Mouse (Mus musculus) G1E (cell line): ENCODE data around the gene Maml3. TPM values are rescaled to one million over a fixed set of nuclear protein-coding genes. Genes with fewer than 3 reads are reported as not detected.

Source experiments
- ATAC-seq: 2 replicates; pipeline ENCODE4 v1.8.0; 2016; ENCODE audit warnings: mild to moderate bottlenecking; ENCODE audit not compliant: insufficient number of reproducible peaks, poor library complexity, low FRiP score, severe bottlenecking; ENCODE audit errors: extremely low read depth
- DNase-seq: peaks from one replicate; pipeline ENCODE4 v3.0.0; 2012; ENCODE audit warnings: low spot score
- H3K27me3 ChIP-seq: 2 replicates; pipeline ENCODE4 v1.6.1; 2012; ENCODE audit warnings: mild to moderate bottlenecking, low read length, inconsistent platforms; ENCODE audit not compliant: insufficient read depth
- H3K36me3 ChIP-seq: replicated peaks from 2 replicates; pipeline ENCODE3; 2012; ENCODE audit warnings: mild to moderate bottlenecking, inconsistent platforms
- H3K4me1 ChIP-seq: 2 replicates; pipeline ENCODE4 v1.6.1; 2012; ENCODE audit warnings: low read depth, low read length, inconsistent platforms, mixed read lengths; ENCODE audit not compliant: insufficient read depth
- H3K4me3 ChIP-seq: 2 replicates; pipeline ENCODE4 v1.5.1; 2012; ENCODE audit warnings: low read depth, mild to moderate bottlenecking, inconsistent platforms, low read length, moderate library complexity, mixed read lengths
- H3K9me3 ChIP-seq: replicated peaks from 2 replicates; pipeline ENCODE4 v1.6.1; 2012; ENCODE audit warnings: inconsistent platforms
- CTCF ChIP-seq: IDR thresholded peaks from 2 replicates; pipeline ENCODE4 v1.5.1; 2012; ENCODE audit warnings: low read depth, low read length, inconsistent platforms, mixed read lengths
- GATA1 ChIP-seq: IDR thresholded peaks from 2 replicates; pipeline ENCODE4 v1.6.1; 2012; ENCODE audit warnings: borderline replicate concordance, low read length, inconsistent platforms, mixed read lengths
- GATA2 ChIP-seq: IDR thresholded peaks from 2 replicates; pipeline ENCODE4 v1.6.1; 2012; ENCODE audit warnings: low read depth, low read length, inconsistent platforms, borderline replicate concordance
- POLR2AphosphoS5 ChIP-seq: IDR thresholded peaks from 2 replicates; pipeline ENCODE4 v1.6.1; 2012; ENCODE audit warnings: low read depth, low read length, inconsistent platforms; ENCODE audit not compliant: insufficient replicate concordance
- TAL1 ChIP-seq: conservative IDR thresholded peaks from 2 replicates; pipeline ENCODE4 v1.6.1; 2012; ENCODE audit warnings: low read depth, low read length, inconsistent platforms, mixed read lengths
- polyA plus RNA-seq: library from polyadenylated mRNA; stranded (reverse); fragments of >175 nt; gene quantifications from 2 replicates; pipeline ENCODE4 v1.2.3, GENCODE M21; 2012
- total RNA-seq, 2 experiments: library from RNA; stranded (forward) in 1 of 2; stranded (reverse) in 1 of 2; fragments of 200-1000 nt in 1 of 2; fragments of >200 nt in 1 of 2; fragmentation: Nextera tagmentation in 1 of 2; gene quantifications; 2 replicates each; pipeline ENCODE4 v1.2.3; 2014 to 2017

Maml3 gene
- total and polyA plus RNA-seq, 3 experiments, result 0.01 to 0.49 TPM; not detected in 1

- no peak for TF ChIP-seq GATA2
- no peak for TF ChIP-seq GATA1
- TF ChIP-seq POLR2AphosphoS5, result no peak
- no peak for TF ChIP-seq CTCF
- TF ChIP-seq TAL1, result no peak
- Histone ChIP-seq H3K36me3 (no peaks in the 10 kb centered on the region), H3K9me3 (no peaks in the 10 kb centered on the region), H3K27me3 (peaks cover 2% of the 10 kb centered on the region; the same call in 1 of the 2 replicates), H3K4me1 (no peaks in the 10 kb centered on the region), H3K4me3 (no peak overlapping the region)
- ATAC-seq, result no peak
- no peak for DNase-seq
Observed at GRCm38 (mm10) chr3:51871346-51871745, 233.5 kb downstream of the Maml3 start.

DNA sequence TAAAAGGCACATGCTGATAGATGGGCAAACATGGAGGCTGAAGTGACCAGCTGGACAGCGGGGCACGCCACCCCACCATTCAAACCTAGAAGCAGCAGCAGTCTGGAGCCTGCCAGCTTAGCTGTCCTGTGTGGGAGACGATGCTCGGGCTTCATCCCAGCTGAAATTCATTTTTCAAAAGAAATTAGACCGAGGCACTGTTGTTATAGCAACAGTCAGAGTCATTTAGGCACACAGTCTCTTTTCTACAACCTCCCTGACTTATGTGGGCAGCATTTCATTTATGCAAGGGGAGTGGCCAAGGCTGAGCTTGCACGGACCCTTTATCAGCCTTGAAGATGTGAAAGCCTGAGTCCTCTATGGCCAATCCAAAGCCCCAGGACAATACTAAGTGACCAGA, 234.9 kb downstream of the Maml3 start:
- TF ChIP-seq CTCF (no peak), POLR2AphosphoS5 (no peak), TAL1 (no peak), GATA1 (no peak), GATA2 (no peak)
- no peaks in the 10 kb centered on the region for H3K36me3 ChIP-seq
- ATAC-seq, result no peak

DNA sequence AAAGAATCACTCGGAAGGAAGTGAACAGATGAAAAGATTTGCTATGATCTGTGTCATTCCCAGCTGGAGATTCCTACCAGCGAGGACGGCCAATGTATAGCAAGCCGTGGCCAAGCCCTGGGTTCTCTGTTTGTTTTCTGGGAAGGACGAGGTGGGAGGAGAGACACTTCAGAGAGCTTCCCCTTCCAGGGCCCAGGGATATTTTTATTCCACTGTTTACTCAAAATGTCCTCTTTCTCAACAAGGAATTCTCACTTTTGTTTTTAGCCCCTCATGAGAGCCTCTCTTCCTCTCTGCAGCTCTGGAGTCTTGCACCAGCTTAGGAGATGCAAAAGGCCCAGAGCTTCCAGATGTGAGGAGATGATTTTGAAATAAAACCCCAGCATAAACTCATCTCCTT, 236.0 kb downstream of the Maml3 start:
- Histone ChIP-seq H3K4me3 (no peak overlapping the region), H3K9me3 (no peaks in the 10 kb centered on the region), H3K4me1 (no peaks in the 10 kb centered on the region), H3K36me3 (no peaks in the 10 kb centered on the region), H3K27me3 (peaks cover 2% of the 10 kb centered on the region; the same call in 1 of the 2 replicates)
- TF ChIP-seq GATA1 (no peak), CTCF (no peak), POLR2AphosphoS5 (no peak), GATA2 (no peak), TAL1 (no peak)
- ATAC-seq, result no peak
- no peak for DNase-seq

More for the DNA sequence above, 234.9 kb downstream of the Maml3 start:
- Histone ChIP-seq H3K27me3 (peaks cover 2% of the 10 kb centered on the region; the same call in 1 of the 2 replicates), H3K4me3 (no peak overlapping the region), H3K9me3 (no peaks in the 10 kb centered on the region), H3K4me1 (no peaks in the 10 kb centered on the region)
- no peak for DNase-seq

DNA sequence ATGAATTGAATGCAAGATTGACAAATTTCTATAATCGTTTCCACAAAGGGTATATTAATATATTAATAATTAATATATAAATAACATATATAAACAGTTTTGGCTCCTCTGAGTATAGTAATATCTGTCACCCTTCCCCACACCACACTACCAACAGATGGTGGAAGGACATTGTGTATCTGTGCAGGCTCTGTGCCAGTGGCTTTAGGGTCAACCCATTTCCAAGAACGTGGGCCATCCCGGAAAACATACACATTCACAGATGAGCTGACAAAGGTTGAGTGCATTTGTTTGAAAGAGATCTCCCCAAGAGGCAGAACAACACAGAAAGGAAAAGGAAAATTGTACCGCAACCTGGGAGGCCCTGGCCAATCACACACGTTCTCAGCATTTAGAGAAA, 238.4 kb downstream of the Maml3 start:
- no peak for ATAC-seq
- no peak for DNase-seq
- Histone ChIP-seq H3K27me3 (no peaks in the 10 kb centered on the region), H3K9me3 (no peaks in the 10 kb centered on the region), H3K4me3 (no peak overlapping the region), H3K4me1 (no peaks in the 10 kb centered on the region), H3K36me3 (no peaks in the 10 kb centered on the region)
- TF ChIP-seq GATA1, result no peak
- no peak for TF ChIP-seq POLR2AphosphoS5
- TF ChIP-seq CTCF, result no peak
- no peak for TF ChIP-seq GATA2
- TF ChIP-seq TAL1, result no peak

GRCm38 (mm10) chr3:51861631-51862030, 243.2 kb downstream of the Maml3 start:
- H3K4me1 ChIP-seq, result no peaks in the 10 kb centered on the region
- no peaks in the 10 kb centered on the region for H3K9me3 ChIP-seq
- DNase-seq (no peak), ATAC-seq (no peak)
- H3K4me3 ChIP-seq, result no peak overlapping the region
- no peak for TF ChIP-seq GATA1
- TF ChIP-seq CTCF, result no peak
- TF ChIP-seq POLR2AphosphoS5, result no peak
- TF ChIP-seq GATA2, result no peak
- TF ChIP-seq TAL1, result no peak
- no peaks in the 10 kb centered on the region for H3K36me3 ChIP-seq
- no peaks in the 10 kb centered on the region for H3K27me3 ChIP-seq

GRCm38 (mm10) chr3:51860458-51860857, 244.4 kb downstream of the Maml3 start:
- Histone ChIP-seq H3K4me3 (no peak overlapping the region), H3K9me3 (no peaks in the 10 kb centered on the region), H3K36me3 (no peaks in the 10 kb centered on the region), H3K27me3 (peaks cover under 1% of the 10 kb centered on the region; the same call in 1 of the 2 replicates), H3K4me1 (no peaks in the 10 kb centered on the region)
- ATAC-seq (no peak), DNase-seq (no peak)
- TF ChIP-seq GATA2, result no peak
- no peak for TF ChIP-seq POLR2AphosphoS5
- no peak for TF ChIP-seq TAL1
- no peak for TF ChIP-seq CTCF
- TF ChIP-seq GATA1, result no peak

GRCm38 (mm10) chr3:51859208-51859607, 245.7 kb downstream of the Maml3 start:
- Histone ChIP-seq H3K4me1 (no peaks in the 10 kb centered on the region), H3K9me3 (no peaks in the 10 kb centered on the region), H3K27me3 (peaks cover 3% of the 10 kb centered on the region; the same call in 1 of the 2 replicates), H3K36me3 (no peaks in the 10 kb centered on the region), H3K4me3 (no peak overlapping the region)
- DNase-seq, result no peak
- ATAC-seq, result no peak
- TF ChIP-seq POLR2AphosphoS5 (no peak), CTCF (no peak), GATA1 (no peak), GATA2 (no peak), TAL1 (no peak)
